Mouse (Mus musculus): ENCODE data around the gene Tc2n. TPM values are rescaled to one million over a fixed set of nuclear protein-coding genes. Genes with fewer than 3 reads are reported as not detected.

Gene Tc2n
- polyA plus RNA-seq, 1 experiment from 2014 or later, result 0.37 TPM

Other genes starting within 250 kb of the Tc2n start
- gene Fbln5, start 100.5 kb upstream of the Tc2n start, polyA plus RNA-seq (2014; fragmentation: Nextera tagmentation; extraction: Ambion mirVana), result 15.1 and 15.7 TPM in 2 replicates
- 20.9 and 23.9 TPM in 2 replicates for gene Trip11, start 194.7 kb upstream of the Tc2n start, polyA plus RNA-seq (2014; fragmentation: Nextera tagmentation; extraction: Ambion mirVana)
- 13.6 and 14.6 TPM in 2 replicates for gene Atxn3, start 239.7 kb upstream of the Tc2n start, polyA plus RNA-seq (2014; fragmentation: Nextera tagmentation; extraction: Ambion mirVana)

Measured in hindbrain, embryonic 14.5 days (tissue).